ENCODE assay signal across 9 mouse cellular contexts in the genomic region with DNA sequence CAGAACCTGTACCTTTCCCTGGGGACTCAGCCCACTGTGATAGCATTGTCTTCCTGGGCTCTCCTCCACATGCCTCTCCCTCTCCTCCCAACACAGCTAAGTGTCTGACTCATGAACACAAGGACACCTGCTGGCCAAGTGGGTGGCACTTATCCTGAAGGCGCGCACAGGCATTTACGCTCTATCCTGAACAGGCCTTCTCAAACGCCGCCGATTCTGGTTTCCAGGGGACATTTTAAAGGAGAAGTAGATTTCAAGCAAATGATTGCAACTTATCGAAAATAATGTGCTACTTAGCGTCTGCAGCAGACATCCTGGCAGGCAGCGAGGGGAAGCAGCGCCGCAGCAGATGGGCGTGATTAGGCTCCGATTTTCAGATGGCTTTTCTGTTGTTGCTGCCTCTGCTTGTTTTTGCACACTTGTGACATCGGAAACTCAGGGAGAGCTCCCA.
DNase-seq lines count a peak whose midpoint lies in the region; ATAC-seq and TF ChIP-seq lines count a peak whose summit lies in the region.
"Had no signal": no experiment of that assay in that cellular context is flagged by ENCODE, and none has a peak within 500 bp of the region (broad histone marks: within the 10 kb centered on the region; RNA-seq: fewer than 3 reads in every experiment).

No protein-coding gene starts in this region.

- H3K4me2 ChIP-seq in midbrain, embryonic 14.5 days (ENCODE audit: low read length), result peak overlapping the region; percentile 30

- peak overlapping the region; percentile 77 for H3K27ac ChIP-seq in layer of hippocampus, adult 2 months
- H3K27ac ChIP-seq in midbrain, embryonic 14.5 days (replicated peaks; ENCODE audit: low read depth, low read length), result peak overlapping the region; percentile 39
- H3K27ac ChIP-seq: macrophage had no signal

- intact Hi-C loops in gastrocnemius, postnatal 36 days (cut with DNase I), result no loop called here

- no peaks in the 10 kb centered on the region for H3K36me3 ChIP-seq in midbrain, embryonic 14.5 days (ENCODE audit: control insufficient read depth, insufficient read depth, low read length)

- 48% methylated on average over 14 of the region's 14 CpGs for WGBS in midbrain, embryonic 14.5 days

- TF ChIP-seq CTCF in layer of hippocampus, adult 2 months (conservative IDR thresholded peaks at IDR 0.05), result peak; percentile 40

- no peak overlapping the region for H3K9ac ChIP-seq in midbrain, embryonic 14.5 days (replicated peaks; ENCODE audit: low read length)

- H3K9me3 ChIP-seq in midbrain, embryonic 14.5 days (ENCODE audit: control insufficient read depth, low read length), result no peaks in the 10 kb centered on the region

- DNase-seq in adrenal gland, adult (ENCODE audit: inconsistent age in 2 of 2, low spot score in 1 of 2), result peak; percentile 43 to 79
- no peak for DNase-seq in adrenal gland, adult 8-10 months
- DNase-seq in retina, postnatal 1 day, result peak; percentile 44
- DNase-seq in retina, embryonic 14.5 days (ENCODE audit: low spot score), result no peak
- peak; percentile 39 to 63 for DNase-seq in layer of hippocampus, adult 2 months (ENCODE audit: low spot score in 2 of 2)
- peak; percentile 58 for DNase-seq in midbrain, embryonic 14.5 days
- DNase-seq in gastrocnemius, postnatal 36 days, result no peak
- no peak for DNase-seq in thymus, postnatal 4 days

- H3K4me3 ChIP-seq in layer of hippocampus, adult 2 months, result peak overlapping the region; percentile 36
- H3K4me3 ChIP-seq in midbrain, embryonic 14.5 days (replicated peaks; ENCODE audit: low read depth, low read length), result no peak overlapping the region

- H3K27me3 ChIP-seq in midbrain, embryonic 14.5 days (ENCODE audit: control insufficient read depth, insufficient read depth, low read length), result no peaks in the 10 kb centered on the region

- no peak; the same call in 1 of the 2 replicates for ATAC-seq in midbrain, embryonic 14.5 days (ENCODE audit: low FRiP score, low TSS enrichment)

- H3K4me1 ChIP-seq in midbrain, embryonic 14.5 days (ENCODE audit: control insufficient read depth, insufficient read depth, low read length), result peaks cover 59% of the 10 kb centered on the region

Comparison
In these comparisons a context has a peak if more than half of its experiments do, and no peak if none do; other contexts are left out.
1. DNase-seq: peak in adrenal gland, adult (2 of 2), retina, postnatal 1 day (single experiment), layer of hippocampus, adult 2 months (2 of 2) and midbrain, embryonic 14.5 days (single experiment); none in adrenal gland, adult 8-10 months (single experiment), retina, embryonic 14.5 days (single experiment), gastrocnemius, postnatal 36 days (0 of 2) and thymus, postnatal 4 days (single experiment).